25 mouse cellular contexts compared by ENCODE assay signal in the genomic region with DNA sequence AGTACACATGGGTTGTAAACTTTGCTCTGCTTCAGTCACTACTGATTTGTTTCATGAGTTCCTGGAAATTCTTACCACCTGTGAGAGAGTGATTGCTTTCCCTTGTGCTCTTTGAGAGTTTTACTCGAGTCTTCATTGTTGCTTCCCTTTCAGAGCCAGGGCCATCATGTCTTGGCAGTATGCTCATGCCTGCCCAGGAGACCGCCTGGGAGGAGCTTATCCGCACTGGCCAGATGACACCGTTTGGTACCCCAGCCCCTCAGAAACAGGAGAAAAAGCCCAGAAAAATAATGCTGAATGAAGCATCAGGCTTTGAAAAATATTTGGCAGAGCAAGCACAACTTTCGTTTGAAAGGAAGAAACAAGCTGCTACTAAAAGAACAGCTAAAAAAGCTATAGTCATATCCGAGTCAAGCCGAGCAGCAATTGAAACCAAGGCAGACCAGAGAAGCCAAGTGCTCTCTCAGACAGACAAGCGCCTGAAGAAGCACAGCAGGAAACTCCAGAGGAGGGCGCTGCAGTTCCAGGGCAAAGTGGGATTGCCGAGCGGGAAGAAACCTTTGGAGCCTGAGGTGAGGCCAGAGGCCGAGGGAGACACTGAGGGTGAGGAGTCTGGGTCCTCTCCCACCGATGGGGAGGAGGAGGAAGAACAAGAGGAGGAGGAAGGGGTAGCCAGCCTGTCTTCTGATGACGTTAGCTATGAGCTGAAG. TPM values are rescaled to one million over a fixed set of nuclear protein-coding genes. Genes with fewer than 3 reads are reported as not detected.
A peak's percentile ranks its signal among the peaks of the same experiment; 100 is the strongest.
DNase-seq lines count a peak whose midpoint lies in the region; TF ChIP-seq lines count a peak whose summit lies in the region.
"Had no signal": no experiment of that assay in that cellular context is flagged by ENCODE, and none has a peak within 500 bp of the region (broad histone marks: within the 10 kb centered on the region; RNA-seq: fewer than 3 reads in every experiment).

No protein-coding gene starts in this region.

- peak overlapping the region; percentile 20; the same call in 1 of the 2 replicates for H3K27ac ChIP-seq in gastrocnemius, adult 2 months
- H3K27ac ChIP-seq in layer of hippocampus, adult 2 months = peak overlapping the region; percentile 82
- H3K27ac ChIP-seq: forebrain, embryonic 13.5 days; heart, adult 2 months; liver, embryonic 12.5 days; neural tube, embryonic 13.5 days had no signal

- TF ChIP-seq CTCF in gastrocnemius, adult 2 months (IDR thresholded peaks at IDR 0.05) = peak; percentile 5; the same call in 1 of the 2 replicates
- peak; percentile 62 for TF ChIP-seq CTCF in layer of hippocampus, adult 2 months (conservative IDR thresholded peaks at IDR 0.05)

- H3K4me3 ChIP-seq in gastrocnemius, adult 2 months = no peak overlapping the region
- 0 out of 2 replicates have a peak overlapping the region, but pooled peaks have one; percentile 1 for H3K4me3 ChIP-seq in layer of hippocampus, adult 2 months
- H3K4me3 ChIP-seq: forebrain, embryonic 13.5 days; heart, adult 2 months; heart, embryonic 12.5 days; liver, embryonic 12.5 days; neural tube, embryonic 13.5 days had no signal

- DNase-seq in gastrocnemius, adult 2 months = no peak
- no peak for DNase-seq in gastrocnemius, postnatal 36 days
- DNase-seq in layer of hippocampus, adult 2 months (ENCODE audit: low spot score in 2 of 2) = no peak
- DNase-seq in layer of hippocampus, adult 9-10 months (ENCODE audit: low spot score) = no peak
- DNase-seq in right cerebral cortex, postnatal 4 days = peak; percentile 27
- DNase-seq in right cerebral cortex, postnatal 25 days = no peak
- DNase-seq in adrenal gland, adult (ENCODE audit: inconsistent age in 2 of 2, low spot score in 1 of 2) = no peak
- DNase-seq in left cerebral cortex, postnatal 14 days (ENCODE audit: low spot score in 2 of 2) = no peak
- DNase-seq: adrenal gland, postnatal 14 days; cerebellum, adult 11-12 months; cerebellum, postnatal 36 days; gastrocnemius, postnatal 25 days; heart, adult 2 months; kidney, adult 11 months; kidney, postnatal 25 days; layer of hippocampus, postnatal 36 days; liver, postnatal 0 days; lung, postnatal 36 days; spleen, adult 18-20 months; thymus, adult 18-20 months; thymus, postnatal 25 days had no signal

- intact Hi-C loops in gastrocnemius, adult 2 months (cut with DNase I) = no loop called here
- intact Hi-C loops in gastrocnemius, postnatal 36 days (cut with DNase I) = no loop called here
- intact Hi-C loops in left cerebral cortex, postnatal 14 days (cut with DNase I) = no loop called here

RNA-seq across cellular contexts. Expression of a gene that starts 12.8 kb away (rescaled TPM):
- total RNA-seq in gastrocnemius, adult 2 months (2021) = 1 to 10 TPM; 4.4 to 4.5 TPM
- total RNA-seq in gastrocnemius, postnatal 36 days (2021) = 1 to 10 TPM; 3.8 to 4.5 TPM
- 10 to 100 TPM; 24.1 to 28.7 TPM for total RNA-seq in layer of hippocampus, adult 2 months (2021)
- total RNA-seq in left cerebral cortex, postnatal 14 days (2021) = 10 to 100 TPM; 17.6 to 22.6 TPM
